Comparison of ENCODE assay signal across 13 mouse cellular contexts in genomic region chr14:25754531-25755484, GRCm38 (mm10). TPM values are rescaled to one million over a fixed set of nuclear protein-coding genes. Genes with fewer than 3 reads are reported as not detected.
DNase-seq lines count a peak whose midpoint lies in the region; ATAC-seq lines count a peak whose summit lies in the region.
"Had no signal": no experiment of that assay in that cellular context is flagged by ENCODE, and none has a peak within 500 bp of the region (broad histone marks: within the 10 kb centered on the region; RNA-seq: fewer than 3 reads in every experiment).

No protein-coding gene starts in this region.

- H3K27me3 ChIP-seq in hindbrain, embryonic 14.5 days (ENCODE audit: control insufficient read depth, insufficient read depth, low read length), result no peaks in the 10 kb centered on the region
- no peaks in the 10 kb centered on the region; the same call in 1 of the 2 replicates for H3K27me3 ChIP-seq in hindbrain, embryonic 11.5 days (ENCODE audit: control insufficient read depth, insufficient read depth, low read length)
- no peaks in the 10 kb centered on the region for H3K27me3 ChIP-seq in limb, embryonic 15.5 days
- H3K27me3 ChIP-seq: liver, embryonic 13.5 days; neural tube, embryonic 12.5 days had no signal

- H3K4me2 ChIP-seq in hindbrain, embryonic 14.5 days (replicated peaks), result no peak overlapping the region
- H3K4me2 ChIP-seq in hindbrain, embryonic 11.5 days (replicated peaks; ENCODE audit: low read depth, low read length), result no peak overlapping the region
- no peak overlapping the region; the same call in 1 of the 2 replicates for H3K4me2 ChIP-seq in limb, embryonic 15.5 days
- H3K4me2 ChIP-seq: liver, embryonic 13.5 days; neural tube, embryonic 12.5 days had no signal

- peaks cover 26% of the 10 kb centered on the region for H3K4me1 ChIP-seq in hindbrain, embryonic 14.5 days (replicated peaks; ENCODE audit: control insufficient read depth, insufficient read depth, low read length)
- H3K4me1 ChIP-seq in hindbrain, embryonic 11.5 days (replicated peaks; ENCODE audit: control insufficient read depth, insufficient read depth, low read length), result no peaks in the 10 kb centered on the region; the same call in none of the 2 replicates
- H3K4me1 ChIP-seq in limb, embryonic 15.5 days, result peaks cover 77% of the 10 kb centered on the region
- H3K4me1 ChIP-seq: megakaryocyte, embryonic 14.5 days had no signal

- no peaks in the 10 kb centered on the region for H3K9me3 ChIP-seq in hindbrain, embryonic 14.5 days (ENCODE audit: control insufficient read depth, low read length)
- no peaks in the 10 kb centered on the region for H3K9me3 ChIP-seq in hindbrain, embryonic 11.5 days (ENCODE audit: control insufficient read depth, low read length)
- no peaks in the 10 kb centered on the region for H3K9me3 ChIP-seq in limb, embryonic 15.5 days
- H3K9me3 ChIP-seq: liver, embryonic 13.5 days; megakaryocyte, embryonic 14.5 days; neural tube, embryonic 12.5 days had no signal

- no peak overlapping the region for H3K4me3 ChIP-seq in hindbrain, embryonic 14.5 days (replicated peaks; ENCODE audit: low read length)
- H3K4me3 ChIP-seq in hindbrain, embryonic 11.5 days (ENCODE audit: low read depth, low read length), result no peak overlapping the region
- H3K4me3 ChIP-seq in limb, embryonic 15.5 days, result no peak overlapping the region
- H3K4me3 ChIP-seq: liver, embryonic 13.5 days; megakaryocyte, embryonic 14.5 days; neural tube, embryonic 12.5 days had no signal

- H3K27ac ChIP-seq in hindbrain, embryonic 14.5 days, result no peak overlapping the region
- no peak overlapping the region for H3K27ac ChIP-seq in hindbrain, embryonic 11.5 days (ENCODE audit: low read depth, low read length)
- peak overlapping the region; percentile 84 for H3K27ac ChIP-seq in limb, embryonic 15.5 days
- H3K27ac ChIP-seq: liver, embryonic 13.5 days; neural tube, embryonic 12.5 days had no signal

- H3K36me3 ChIP-seq in hindbrain, embryonic 14.5 days (replicated peaks; ENCODE audit: control insufficient read depth, insufficient read depth), result no peaks in the 10 kb centered on the region
- no peaks in the 10 kb centered on the region for H3K36me3 ChIP-seq in hindbrain, embryonic 11.5 days (ENCODE audit: control insufficient read depth, insufficient read depth, low read length)
- H3K36me3 ChIP-seq in limb, embryonic 15.5 days, result peaks cover 42% of the 10 kb centered on the region

- WGBS in hindbrain, embryonic 14.5 days, result 42% methylated on average over 19 of the region's 19 CpGs
- WGBS in hindbrain, embryonic 11.5 days, result 43% methylated on average over 19 of the region's 19 CpGs
- WGBS in limb, embryonic 15.5 days, result 43% methylated on average over 19 of the region's 19 CpGs

- H3K9ac ChIP-seq in hindbrain, embryonic 14.5 days, result no peak overlapping the region
- no peak overlapping the region for H3K9ac ChIP-seq in hindbrain, embryonic 11.5 days (ENCODE audit: low read depth, low read length)
- no peak overlapping the region for H3K9ac ChIP-seq in limb, embryonic 15.5 days
- H3K9ac ChIP-seq: liver, embryonic 13.5 days; neural tube, embryonic 12.5 days had no signal

- no peak for DNase-seq in hindbrain, embryonic 14.5 days (ENCODE audit: low spot score)
- no peak for DNase-seq in hindbrain, embryonic 11.5 days (ENCODE audit: low spot score)
- DNase-seq in ES-CJ7 (ENCODE audit: low read depth, low spot score), result peak; percentile 56
- peak; percentile 57 for DNase-seq in ZHBTc4 (ENCODE audit: low read depth, low spot score)
- no peak for DNase-seq in left cerebral cortex, postnatal 25 days (ENCODE audit: low spot score in 2 of 2)
- no peak for DNase-seq in thymus, postnatal 10 days (ENCODE audit: low spot score in 2 of 2)
- DNase-seq: adrenal gland, postnatal 14 days; cerebellum, adult 11 months; heart, postnatal 10 days; liver, embryonic 13.5 days had no signal

- intact Hi-C loops in left cerebral cortex, postnatal 25 days (cut with DNase I), result no loop called here

- ATAC-seq in hindbrain, embryonic 14.5 days (ENCODE audit: low FRiP score), result peak; percentile 40; the same call in 1 of the 2 replicates
- ATAC-seq in hindbrain, embryonic 11.5 days (ENCODE audit: low FRiP score), result no peak
- ATAC-seq in limb, embryonic 15.5 days (ENCODE audit: insufficient number of reproducible peaks, low FRiP score, low TSS enrichment, low read depth), result no peak

RNA-seq across cellular contexts. Expression of gene Zcchc24, which starts 14.0 kb away (rescaled TPM):
- 18.5 and 19.0 TPM in 2 replicates for polyA plus RNA-seq in hindbrain, embryonic 14.5 days (2014; fragmentation: Nextera tagmentation; extraction: Ambion mirVana)
- 13.4 and 14.3 TPM in 2 replicates for polyA plus RNA-seq in hindbrain, embryonic 11.5 days (2014; fragmentation: Nextera tagmentation; extraction: Ambion mirVana)
- polyA plus RNA-seq in limb, embryonic 15.5 days (2015; fragmentation: Nextera tagmentation; extraction: Ambion mirVana), result 31.6 and 35.4 TPM in 2 replicates
- 10 to 100 TPM; 45.7 to 51.3 TPM for total RNA-seq in left cerebral cortex, postnatal 25 days (2021)

Comparison
In these comparisons a context has a peak if more than half of its experiments do, and no peak if none do; other contexts are left out.
1. DNase-seq: peak in ES-CJ7 (single experiment) and ZHBTc4 (single experiment); none in hindbrain, embryonic 14.5 days (single experiment), hindbrain, embryonic 11.5 days (single experiment), left cerebral cortex, postnatal 25 days (0 of 2) and thymus, postnatal 10 days (0 of 2).